Mouse (Mus musculus) cerebellum, postnatal 25 days (tissue): ENCODE data around the gene Itga3.

Source experiments
- DNase-seq, 2 experiments: peaks; one replicate each; pipeline ENCODE4 v3.0.0; 2021; ENCODE audit warnings: mixed read lengths in 2 of 2

Gene Itga3

DNA sequence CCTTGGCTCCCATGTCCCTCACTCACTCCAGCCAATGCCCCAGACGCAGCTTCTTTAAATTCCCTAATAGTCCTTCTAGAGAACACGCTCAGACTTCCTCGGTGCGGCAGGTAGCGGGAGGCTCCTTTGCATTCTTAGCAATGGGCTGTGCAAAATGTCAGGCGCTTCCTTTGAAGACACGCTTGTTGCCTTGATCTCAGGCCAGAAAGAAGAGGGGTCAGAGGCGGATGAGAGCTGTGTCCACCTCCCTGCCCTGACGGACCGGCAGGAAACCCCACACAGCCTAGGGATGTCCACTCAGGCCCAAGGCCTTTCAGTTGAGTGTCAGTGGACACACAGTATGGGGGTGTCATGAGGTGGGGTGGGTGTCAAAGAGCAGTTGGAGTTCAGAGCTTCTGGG, 19.0 kb upstream of the Itga3 start:
- DNase-seq = no peak

DNA sequence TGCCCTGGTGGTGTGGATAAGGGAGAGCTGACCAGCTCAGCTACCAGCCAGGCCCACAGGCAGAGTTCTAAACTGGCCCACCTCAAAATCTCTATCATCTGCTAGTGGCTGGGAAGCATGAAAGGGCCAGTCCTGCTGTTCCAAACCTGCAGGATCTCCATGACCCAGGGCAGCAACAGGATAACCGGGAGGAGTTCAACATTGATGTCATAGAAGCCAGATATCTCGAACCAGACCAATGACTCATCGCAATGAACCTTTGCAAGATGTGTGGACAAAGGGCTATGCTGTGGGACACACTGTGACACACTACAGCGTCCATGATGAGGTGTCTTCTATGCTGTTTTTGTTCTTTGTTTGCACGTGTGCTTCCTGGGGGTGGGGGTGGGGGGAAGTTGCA, 16.5 kb upstream of the Itga3 start:
- no peak for DNase-seq

DNA sequence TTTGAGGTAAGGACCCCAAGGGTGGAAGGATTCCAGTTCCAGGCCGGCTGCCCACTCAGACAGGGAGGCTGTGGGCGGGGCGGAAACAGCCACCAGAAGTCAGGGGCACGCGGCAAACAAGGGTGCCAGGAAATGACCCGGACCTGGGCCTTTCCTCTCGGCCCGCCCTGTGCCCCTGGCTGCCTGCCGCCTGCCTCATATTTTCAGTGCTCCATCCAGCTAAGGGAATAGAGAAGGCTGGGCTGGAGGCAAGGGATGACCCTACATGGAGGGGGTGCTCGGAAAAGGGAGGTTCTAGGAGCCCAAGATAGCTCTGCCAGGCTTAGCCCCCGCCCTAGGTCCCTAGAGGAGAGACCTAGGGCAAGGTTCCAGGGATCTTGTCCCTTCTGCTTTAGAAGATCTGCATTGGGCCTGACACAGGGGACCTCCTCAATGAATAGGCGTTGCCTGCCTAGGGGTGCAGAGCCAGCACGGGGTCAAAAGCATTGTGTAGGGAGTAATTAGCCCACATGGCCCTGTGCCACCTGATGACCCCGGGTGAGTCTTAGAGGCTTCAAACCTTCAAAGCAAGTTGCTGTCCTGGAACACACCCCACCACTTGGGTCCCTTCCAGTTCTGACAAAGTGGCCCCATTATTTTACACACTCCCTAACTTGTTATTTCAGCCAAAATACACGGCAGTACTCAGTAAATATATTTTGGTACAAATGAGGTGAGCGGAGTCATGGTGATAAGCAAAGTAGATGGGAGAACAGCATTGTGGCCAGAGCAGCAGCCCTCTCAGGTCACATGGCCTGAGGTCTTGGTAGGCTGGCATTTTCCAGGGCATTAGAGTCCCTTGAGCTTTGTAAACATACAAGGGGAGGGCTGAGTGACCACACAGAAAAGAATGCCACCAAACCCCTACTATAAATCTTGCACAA, 12.5 kb upstream of the Itga3 start:
- DNase-seq = peak in 1 of 2 experiments; percentile 14

DNA sequence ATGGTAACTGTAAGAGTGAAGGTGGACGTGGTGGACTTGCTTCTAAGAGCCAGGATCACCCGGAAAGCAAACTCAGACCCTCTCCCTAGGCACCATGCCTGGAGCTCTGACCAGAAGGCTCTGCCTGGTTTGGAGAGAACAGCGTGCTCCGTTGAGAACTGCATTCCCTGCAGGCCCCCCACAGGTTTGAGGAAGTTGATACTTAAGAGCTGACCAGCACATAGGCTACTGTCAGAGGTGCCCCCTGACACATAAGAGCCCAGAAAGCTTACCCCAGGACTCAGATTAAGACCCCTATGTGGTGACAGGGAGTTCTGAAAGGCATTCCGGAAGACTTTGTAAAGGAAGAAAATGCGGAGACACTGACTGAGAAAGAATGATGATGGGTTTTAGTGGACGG, 11.7 kb upstream of the Itga3 start:
- no peak for DNase-seq

DNA sequence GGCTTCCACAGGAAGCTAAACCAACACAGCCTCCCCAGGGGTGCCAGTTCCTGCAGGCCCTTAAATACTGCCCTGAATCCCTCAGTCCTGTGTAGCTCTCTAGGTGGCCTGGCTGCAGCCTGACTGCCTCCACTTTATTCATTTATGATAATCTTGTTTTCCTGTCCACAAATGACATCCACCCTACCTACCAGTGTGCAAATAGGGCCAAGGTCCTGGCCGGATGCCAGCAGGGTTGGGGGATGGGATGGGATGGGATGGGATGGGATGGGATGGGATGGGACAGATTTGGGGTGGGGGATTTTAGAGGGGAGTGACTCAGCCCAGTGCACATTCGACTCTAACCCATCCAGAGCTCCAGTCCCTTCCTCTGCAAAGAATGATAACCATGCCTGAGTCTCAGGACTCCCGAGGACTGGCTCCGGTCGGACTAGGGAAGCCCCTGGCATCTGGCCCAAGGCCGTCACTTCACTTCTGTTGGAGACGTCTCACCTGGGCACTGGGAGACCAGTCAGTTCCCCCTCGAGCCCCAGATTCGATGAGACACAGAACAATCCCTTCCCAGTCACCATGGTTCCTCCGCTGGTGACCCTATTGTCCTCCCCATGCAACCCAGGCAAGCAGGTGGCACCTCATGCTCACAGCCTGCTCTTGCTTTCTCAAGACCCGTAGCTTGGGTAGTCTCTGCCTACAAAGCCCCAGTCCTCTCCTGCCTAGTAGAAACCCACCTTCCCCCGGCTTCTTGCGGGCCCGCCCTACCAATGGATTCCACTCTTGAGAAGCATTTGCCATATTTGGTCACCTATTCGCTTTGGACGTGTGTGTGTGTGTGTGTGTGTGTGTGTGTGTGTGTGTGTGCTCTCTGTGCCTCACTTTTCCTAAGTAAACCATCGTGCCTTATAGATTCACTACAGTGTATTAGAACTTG, 11.0 kb upstream of the Itga3 start:
- peak in 1 of 2 experiments; percentile 38 for DNase-seq

DNA sequence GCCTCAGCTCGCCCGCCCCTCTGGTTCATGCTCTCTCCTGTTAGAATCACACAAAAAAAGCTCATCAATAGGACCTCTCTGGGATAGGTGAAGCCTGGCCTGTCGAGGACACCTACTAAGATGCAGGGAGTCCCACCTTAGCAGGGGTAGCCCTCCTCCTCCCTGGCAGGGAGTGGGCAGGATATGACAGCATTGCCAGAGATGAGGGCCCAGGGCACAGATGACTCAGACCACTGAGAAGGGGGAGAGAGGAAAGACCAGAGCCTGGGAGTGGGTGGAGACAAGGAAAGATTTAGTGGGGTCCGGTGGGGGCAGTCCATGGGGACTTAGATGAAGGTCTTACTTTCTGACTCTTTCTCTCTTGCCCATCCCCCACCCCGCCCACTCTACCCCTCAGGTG, 9.6 kb upstream of the Itga3 start:
- no peak for DNase-seq

DNA sequence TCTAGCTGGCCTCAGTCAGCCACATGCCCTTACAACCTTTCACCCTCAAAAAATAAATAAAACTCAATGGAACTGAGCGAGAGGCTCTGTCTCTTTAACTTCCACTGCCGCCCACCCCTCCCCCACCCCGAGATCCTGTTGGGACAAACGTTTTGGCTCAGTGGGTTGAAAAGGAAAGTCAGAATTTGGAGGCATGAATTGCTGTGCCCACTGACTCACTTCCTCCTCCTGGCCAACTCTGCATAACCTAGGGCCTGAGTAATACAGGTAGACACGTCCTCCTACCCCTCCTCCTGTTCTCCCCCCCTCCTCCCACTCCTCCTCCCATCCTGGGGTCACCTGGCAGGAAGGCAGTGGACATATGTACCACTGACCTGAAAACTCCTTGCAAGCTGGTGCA, 9.1 kb upstream of the Itga3 start:
- DNase-seq = no peak

DNA sequence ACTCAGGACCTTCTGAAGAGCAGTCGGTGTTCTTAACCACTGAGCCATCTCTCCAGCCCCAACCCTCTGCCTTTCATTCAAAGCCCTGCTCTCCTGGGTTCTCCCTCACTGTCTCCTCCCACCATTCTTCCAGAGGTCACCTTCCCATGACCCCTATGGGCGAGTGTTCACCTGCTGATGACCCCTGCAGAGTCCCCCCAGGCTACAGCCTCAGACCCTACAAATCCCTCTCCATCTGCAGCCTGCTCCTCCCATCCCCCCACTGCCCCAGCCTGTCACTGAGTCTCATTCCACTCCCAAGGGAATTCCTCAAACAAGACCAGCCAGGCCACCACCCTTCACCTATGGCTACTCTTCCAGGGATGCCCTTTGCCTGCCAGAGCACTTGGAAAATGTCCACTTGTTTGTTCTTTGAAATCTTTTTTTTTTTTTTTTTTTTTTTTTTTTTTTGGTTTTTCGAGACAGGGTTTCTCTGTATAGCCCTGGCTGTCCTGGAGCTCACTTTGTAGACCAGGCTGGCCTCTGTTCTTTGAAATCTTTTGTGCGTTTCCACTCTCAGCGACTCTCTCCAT, 8.3 kb upstream of the Itga3 start:
- peak in 1 of 2 experiments; percentile 17 for DNase-seq

DNA sequence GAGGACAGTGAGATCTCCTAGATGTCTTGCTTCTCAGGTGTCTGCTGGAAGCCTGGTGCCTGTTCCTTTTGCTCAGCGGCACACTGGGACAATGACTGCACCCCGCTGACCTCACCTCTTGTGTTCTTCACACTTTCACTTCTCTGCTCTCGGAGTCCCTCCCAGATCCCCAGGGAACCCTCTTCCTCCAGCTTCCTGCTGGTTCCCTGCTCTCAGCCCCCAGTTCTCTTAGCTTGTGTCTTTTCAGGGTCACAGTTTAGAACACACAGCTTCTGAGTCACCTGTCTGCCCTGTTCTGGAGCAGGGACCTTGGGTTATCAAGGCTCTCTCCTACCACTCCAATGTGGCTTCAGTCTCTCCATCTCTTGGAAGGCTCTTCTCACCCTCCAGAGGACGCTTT, 7.6 kb upstream of the Itga3 start:
- DNase-seq = no peak

DNA sequence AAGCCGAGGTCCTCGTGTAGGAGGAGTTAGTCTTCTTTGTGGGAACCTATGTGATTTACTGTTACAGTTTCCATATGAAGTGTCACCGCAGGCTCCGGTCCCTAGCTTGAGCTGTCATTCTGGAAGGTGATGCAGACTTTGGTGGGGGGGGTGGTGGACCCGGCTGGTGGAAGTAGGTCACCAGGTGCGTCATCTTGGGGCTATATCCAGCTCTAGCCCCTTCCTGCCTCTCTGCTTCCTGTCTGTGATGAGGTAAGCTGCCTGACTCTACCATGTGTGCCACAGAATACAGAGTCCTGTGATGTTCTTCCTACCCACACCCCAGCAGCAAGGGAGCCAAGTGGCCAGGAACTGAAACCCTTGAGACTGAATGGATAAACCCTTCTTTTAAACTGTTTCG, 6.3 kb upstream of the Itga3 start:
- no peak for DNase-seq

DNA sequence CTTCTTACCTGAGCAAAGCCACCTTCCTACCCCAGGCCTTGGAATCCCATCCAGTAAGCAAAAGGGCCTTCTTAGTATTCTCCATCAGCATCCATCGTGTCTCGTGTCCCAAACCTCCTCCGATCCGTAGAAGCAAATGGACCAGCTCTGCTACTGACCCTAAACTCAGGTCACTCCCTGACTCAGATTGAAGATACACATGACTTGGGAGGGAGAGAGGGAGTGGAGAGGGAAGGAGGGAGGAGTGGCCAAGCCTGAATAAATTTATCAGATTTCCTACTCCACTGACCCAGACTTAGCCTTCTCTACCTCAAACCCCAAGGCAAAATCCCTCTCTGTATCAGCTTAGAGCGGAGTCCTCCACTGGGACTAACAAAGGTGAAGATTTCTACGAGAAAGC, 4.2 kb upstream of the Itga3 start:
- DNase-seq = no peak

DNA sequence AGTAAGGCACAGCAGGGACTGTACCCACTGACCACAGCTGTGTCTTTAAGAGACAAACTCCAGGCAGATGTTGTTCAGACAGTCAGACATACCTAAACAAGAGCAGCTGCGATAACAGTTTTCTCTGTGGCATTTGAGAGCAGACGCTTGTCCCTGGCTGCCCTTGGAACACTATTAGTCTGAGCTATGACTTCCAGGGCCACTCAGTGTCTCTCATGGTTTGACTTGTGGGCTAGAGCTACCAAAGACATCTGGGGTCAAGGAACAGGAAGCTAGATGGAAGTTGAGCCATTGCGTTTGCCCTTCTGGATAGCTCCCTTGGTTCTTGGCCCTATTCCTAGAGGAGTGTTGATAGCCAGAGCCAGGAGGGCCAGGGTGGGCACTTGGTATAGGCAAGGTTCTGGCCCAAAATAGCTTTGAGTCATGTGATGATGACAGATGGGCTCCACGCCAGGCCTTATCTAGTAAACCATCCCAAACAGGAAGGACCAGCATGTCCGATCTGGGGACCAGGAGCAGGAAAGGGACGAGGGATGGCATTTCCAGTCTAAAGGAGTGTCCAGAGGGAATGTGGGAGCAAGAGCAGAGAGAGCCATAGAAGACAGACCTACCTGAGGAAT, 2.8 kb upstream of the Itga3 start:
- no peak for DNase-seq

DNA sequence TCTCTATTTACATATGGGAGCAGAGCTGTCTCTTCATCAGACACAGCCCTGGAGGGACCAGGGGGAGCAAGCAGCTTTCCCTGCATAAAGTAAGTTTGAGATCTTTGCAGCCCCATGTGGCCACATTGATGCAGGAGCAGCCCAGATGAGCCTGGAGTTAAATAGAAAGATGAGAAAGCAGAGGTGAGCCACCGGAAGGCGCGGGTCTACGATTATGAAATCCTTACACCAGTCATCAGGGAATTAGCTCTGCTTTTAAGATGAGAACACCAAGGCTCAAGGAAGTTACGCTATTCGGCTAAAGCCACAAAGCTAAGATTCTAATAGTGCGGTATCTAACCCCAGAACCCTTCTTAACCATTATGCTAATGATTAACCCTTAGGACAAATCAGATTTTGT, 1.4 kb upstream of the Itga3 start:
- no peak for DNase-seq

DNA sequence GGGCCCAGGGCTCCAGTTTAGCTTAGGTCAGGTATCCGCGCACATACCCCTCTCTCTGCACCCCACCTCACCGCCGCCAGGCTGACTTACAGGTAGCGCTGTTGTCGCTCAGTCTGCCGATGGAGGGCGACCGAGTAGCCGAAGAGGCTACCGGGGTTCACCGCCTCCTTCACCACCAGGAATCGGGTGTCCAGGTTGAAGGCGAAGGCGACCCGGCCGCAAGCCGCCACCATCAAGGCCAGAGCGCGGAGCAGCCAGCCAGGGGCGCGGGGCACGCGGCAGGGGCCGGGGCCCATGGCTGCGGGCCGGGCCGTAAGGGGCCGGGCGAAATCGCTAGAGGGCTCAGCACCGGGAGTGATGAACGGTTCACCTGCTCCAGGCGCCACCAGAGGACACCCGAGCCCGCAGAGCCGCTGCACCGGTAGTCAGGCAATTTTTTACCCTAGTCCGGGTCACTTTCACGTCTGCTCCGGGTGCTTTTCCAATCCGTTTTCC, 513 bp downstream of the Itga3 start:
- peak; percentile 88 to 89 for DNase-seq

DNA sequence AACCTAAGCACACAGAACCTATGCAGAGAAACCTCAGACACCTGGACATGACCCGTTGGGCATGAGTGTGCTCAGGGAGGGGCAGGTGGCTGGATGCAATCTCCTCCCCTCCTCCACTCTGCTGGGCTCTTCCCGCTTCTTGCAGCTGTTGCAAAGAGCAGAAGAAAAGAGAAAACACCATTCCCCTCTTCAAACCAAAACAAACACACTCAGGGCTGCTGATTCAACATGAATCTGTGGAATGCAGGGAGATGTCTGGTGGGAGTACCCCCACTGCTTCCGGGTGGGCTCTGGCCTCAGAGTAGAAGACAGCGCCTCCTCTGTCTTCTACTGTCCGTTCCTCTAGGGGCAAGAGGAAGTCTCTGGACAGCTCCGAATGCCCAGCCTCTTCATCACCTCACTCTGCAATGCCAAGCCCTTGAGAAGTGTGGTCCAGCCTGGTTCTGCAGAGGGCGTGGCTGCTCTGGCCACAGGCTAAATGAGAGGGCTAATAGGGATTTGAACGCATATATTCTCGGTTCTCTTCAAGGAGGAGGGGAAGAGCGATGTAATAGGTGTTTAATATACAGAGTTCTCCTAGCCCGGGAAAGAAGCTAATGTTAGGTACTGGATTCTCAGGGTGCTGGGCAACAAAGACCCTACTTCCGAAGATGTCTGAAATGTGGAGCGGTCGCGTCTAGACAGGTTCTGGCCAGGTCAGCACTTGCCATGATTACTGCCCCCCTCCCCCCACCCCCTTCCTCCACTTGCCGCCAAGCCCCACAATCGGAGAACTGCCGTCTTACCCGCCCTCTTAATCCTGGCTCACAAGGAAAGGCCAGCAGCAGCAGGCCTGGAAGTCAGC, 1.2 kb downstream of the Itga3 start:
- DNase-seq = peak; percentile 40 to 44

DNA sequence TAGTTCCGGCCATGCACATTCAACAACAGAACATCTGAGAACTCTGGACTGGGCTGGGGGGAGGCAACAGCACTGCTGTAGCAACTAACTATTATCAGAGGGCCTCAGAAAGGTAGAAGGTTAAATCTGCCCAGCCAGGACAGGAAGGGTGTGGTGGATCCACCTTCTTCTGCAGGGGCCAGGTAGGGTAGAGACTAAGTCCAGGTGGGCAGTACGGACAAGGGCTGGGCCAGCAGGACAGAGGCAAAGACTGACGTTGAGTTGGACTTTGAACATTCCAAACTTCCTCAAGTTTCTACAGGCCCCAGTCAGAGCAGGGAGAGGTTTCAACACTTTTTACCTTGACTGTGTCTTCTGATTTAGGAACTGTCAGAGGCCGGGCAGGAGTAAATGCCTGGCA, 1.9 kb downstream of the Itga3 start:
- DNase-seq = no peak

DNA sequence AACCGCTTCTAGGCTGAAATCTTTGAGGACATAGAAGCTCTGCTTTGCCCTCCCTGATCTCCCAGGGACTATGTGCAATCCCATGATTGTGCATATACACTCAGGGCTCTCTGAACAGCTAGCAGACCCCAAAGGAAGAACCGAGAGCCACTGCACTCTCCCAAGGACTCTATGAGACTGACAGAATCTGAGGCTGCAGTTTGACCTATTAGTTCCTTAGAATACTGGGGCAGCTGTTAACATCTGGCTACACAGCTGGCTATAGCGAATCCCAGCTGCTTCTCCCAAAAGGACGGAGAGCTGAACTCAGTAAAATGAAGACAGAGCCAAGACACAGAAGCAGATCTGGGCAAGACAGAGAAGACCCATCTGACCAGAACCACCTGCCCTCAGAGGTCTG, 2.8 kb downstream of the Itga3 start:
- no peak for DNase-seq

DNA sequence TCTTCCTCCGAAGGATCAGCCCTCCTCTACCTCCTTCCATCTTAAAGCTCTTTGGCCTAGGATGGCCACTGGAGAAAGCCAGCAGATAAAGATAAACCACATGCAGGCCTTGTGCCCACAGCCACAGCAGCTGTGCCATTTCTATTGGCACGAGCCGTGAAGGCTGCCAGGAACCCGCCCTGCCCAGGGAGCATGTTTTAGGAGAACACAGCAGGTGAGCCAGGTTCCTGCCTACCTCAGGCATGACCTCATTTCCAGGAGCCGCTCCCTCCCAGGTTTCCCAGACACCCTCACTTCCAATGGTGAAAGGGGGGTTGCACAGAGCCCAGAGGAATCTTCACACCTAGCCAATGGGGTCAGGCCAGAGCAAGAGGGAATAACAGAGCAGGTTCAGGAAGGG, 3.8 kb downstream of the Itga3 start:
- DNase-seq = peak; percentile 83 to 86

DNA sequence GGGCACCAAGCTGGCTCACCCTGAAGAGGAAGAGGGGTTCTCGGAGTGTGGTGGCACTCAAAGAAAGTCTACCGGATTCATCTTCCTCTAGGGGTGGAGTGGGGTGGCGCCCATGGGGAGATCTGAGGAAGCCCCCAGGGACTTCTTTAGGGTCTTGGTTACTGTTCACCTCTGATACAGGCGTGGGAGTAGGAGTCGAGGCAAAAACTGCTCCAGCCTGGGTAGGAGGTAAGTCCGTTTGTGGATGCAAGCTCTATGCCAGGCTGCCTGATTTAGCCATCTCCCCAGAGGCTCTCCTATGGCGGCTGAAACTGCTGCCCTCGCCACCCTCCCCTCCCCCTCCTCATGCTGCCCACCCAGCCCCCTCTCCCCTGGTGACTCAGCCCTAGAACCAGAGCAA, 4.5 kb downstream of the Itga3 start:
- DNase-seq = peak in 1 of 2 experiments; percentile 35

DNA sequence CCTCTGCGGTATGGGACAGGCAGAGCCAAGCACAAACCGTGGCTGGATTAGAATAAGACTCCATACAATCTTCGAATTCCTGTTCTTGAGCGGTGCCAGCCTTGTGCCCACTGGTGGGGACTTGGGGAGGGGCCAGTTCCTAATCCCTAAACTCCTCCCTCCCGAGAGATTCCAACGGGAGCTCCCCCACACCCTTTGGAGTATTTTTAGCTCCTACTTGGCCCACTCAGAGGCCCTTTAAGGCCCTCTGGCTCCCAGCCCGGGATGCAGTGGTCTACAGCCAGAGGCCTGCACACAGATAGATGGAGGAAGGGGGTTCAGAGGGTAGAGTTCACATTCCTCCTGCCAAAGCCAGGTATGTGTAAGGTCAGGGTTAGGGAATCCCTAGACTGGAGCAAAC, 5.3 kb downstream of the Itga3 start:
- peak; percentile 35 to 51 for DNase-seq
